Comparison of ENCODE assay signal across 10 mouse cellular contexts in genomic region chr2:72781369-72782275, GRCm38 (mm10).
DNase-seq lines count a peak whose midpoint lies in the region; ATAC-seq and TF ChIP-seq lines count a peak whose summit lies in the region.
"Had no signal": no experiment of that assay in that cellular context is flagged by ENCODE, and none has a peak within 500 bp of the region (broad histone marks: within the 10 kb centered on the region; RNA-seq: fewer than 3 reads in every experiment).

No protein-coding gene starts in this region.

- no peak for ATAC-seq in stomach, embryonic 15.5 days (ENCODE audit: insufficient read depth, low FRiP score, low read depth)
- no peak for ATAC-seq in stomach, postnatal 0 days (ENCODE audit: low FRiP score, low TSS enrichment)
- ATAC-seq in midbrain, embryonic 13.5 days = peak; percentile 93

- TF ChIP-seq EP300 in stomach, postnatal 0 days (optimal IDR thresholded peaks at IDR 0.05) = no peak

- no peak overlapping the region for H3K4me2 ChIP-seq in stomach, embryonic 15.5 days
- H3K4me2 ChIP-seq in stomach, postnatal 0 days (replicated peaks; ENCODE audit: low read depth) = no peak overlapping the region
- H3K4me2 ChIP-seq in midbrain, embryonic 13.5 days (replicated peaks) = 0 out of 2 replicates have a peak overlapping the region, but pooled peaks have one; percentile 4

- 0 out of 2 replicates have a peak, but pooled peaks cover 6% of the 10 kb centered on the region for H3K4me1 ChIP-seq in stomach, embryonic 15.5 days
- no peaks in the 10 kb centered on the region for H3K4me1 ChIP-seq in stomach, postnatal 0 days (replicated peaks; ENCODE audit: control insufficient read depth, insufficient read depth)
- peaks cover 20% of the 10 kb centered on the region for H3K4me1 ChIP-seq in midbrain, embryonic 13.5 days (replicated peaks)

- no peaks in the 10 kb centered on the region for H3K9me3 ChIP-seq in stomach, embryonic 15.5 days
- no peaks in the 10 kb centered on the region for H3K9me3 ChIP-seq in stomach, postnatal 0 days (ENCODE audit: control insufficient read depth, low read length)
- H3K9me3 ChIP-seq in midbrain, embryonic 13.5 days = no peaks in the 10 kb centered on the region

- 82% methylated on average over 15 of the region's 15 CpGs for WGBS in stomach, embryonic 15.5 days
- 80% methylated on average over 15 of the region's 15 CpGs for WGBS in stomach, postnatal 0 days
- 45% methylated on average over 15 of the region's 15 CpGs for WGBS in midbrain, embryonic 13.5 days

- H3K4me3 ChIP-seq in stomach, embryonic 15.5 days (replicated peaks) = no peak overlapping the region
- H3K4me3 ChIP-seq in stomach, postnatal 0 days (ENCODE audit: low read depth, low read length) = no peak overlapping the region
- H3K4me3 ChIP-seq in midbrain, embryonic 13.5 days (replicated peaks) = no peak overlapping the region

- H3K27ac ChIP-seq in stomach, embryonic 15.5 days = 0 out of 2 replicates have a peak overlapping the region, but pooled peaks have one; percentile 3
- no peak overlapping the region for H3K27ac ChIP-seq in stomach, postnatal 0 days (replicated peaks)
- peak overlapping the region; percentile 76 for H3K27ac ChIP-seq in midbrain, embryonic 13.5 days

- peak; percentile 22 for DNase-seq in embryo, embryonic 10.5 days (ENCODE audit: low spot score)
- no peak for DNase-seq in embryo, embryonic 10 days (ENCODE audit: low spot score)
- no peak for DNase-seq in stomach, postnatal 0 days (ENCODE audit: low spot score)
- no peak for DNase-seq in testis, postnatal 10 days (ENCODE audit: low spot score)
- DNase-seq in kidney, adult 8-10 months = no peak
- DNase-seq in thymus, postnatal 10 days (ENCODE audit: low spot score in 2 of 2) = no peak
- DNase-seq: liver; thymus, postnatal 14 days had no signal

- no peaks in the 10 kb centered on the region for H3K27me3 ChIP-seq in stomach, embryonic 15.5 days (replicated peaks)
- H3K27me3 ChIP-seq in stomach, postnatal 0 days (ENCODE audit: control insufficient read depth, insufficient read depth, low read length) = no peaks in the 10 kb centered on the region
- H3K27me3 ChIP-seq in midbrain, embryonic 13.5 days = no peaks in the 10 kb centered on the region

- H3K9ac ChIP-seq in stomach, embryonic 15.5 days = no peak overlapping the region; the same call in 1 of the 2 replicates
- no peak overlapping the region for H3K9ac ChIP-seq in stomach, postnatal 0 days (ENCODE audit: low read length)
- H3K9ac ChIP-seq in midbrain, embryonic 13.5 days (replicated peaks) = peak overlapping the region; percentile 28; the same call in 1 of the 2 replicates

- no peak for TF ChIP-seq CTCF in stomach, postnatal 0 days (IDR thresholded peaks at IDR 0.05; ENCODE audit: low read depth)

- H3K36me3 ChIP-seq in stomach, embryonic 15.5 days = no peaks in the 10 kb centered on the region
- H3K36me3 ChIP-seq in stomach, postnatal 0 days (ENCODE audit: control insufficient read depth, insufficient read depth, low read length) = no peaks in the 10 kb centered on the region
- no peaks in the 10 kb centered on the region for H3K36me3 ChIP-seq in midbrain, embryonic 13.5 days
